Mouse (Mus musculus) kidney, adult 9 months (tissue): ENCODE measurements around the gene Cops7b.
"Not testable (repeated sequence)": the region's sequence is repeated elsewhere in the genome, so short reads cannot be mapped to it uniquely, and the experiment has no call there.

Source experiments
- DNase-seq: peaks from one replicate; pipeline ENCODE4 v3.0.0; 2022

Cops7b gene

DNA sequence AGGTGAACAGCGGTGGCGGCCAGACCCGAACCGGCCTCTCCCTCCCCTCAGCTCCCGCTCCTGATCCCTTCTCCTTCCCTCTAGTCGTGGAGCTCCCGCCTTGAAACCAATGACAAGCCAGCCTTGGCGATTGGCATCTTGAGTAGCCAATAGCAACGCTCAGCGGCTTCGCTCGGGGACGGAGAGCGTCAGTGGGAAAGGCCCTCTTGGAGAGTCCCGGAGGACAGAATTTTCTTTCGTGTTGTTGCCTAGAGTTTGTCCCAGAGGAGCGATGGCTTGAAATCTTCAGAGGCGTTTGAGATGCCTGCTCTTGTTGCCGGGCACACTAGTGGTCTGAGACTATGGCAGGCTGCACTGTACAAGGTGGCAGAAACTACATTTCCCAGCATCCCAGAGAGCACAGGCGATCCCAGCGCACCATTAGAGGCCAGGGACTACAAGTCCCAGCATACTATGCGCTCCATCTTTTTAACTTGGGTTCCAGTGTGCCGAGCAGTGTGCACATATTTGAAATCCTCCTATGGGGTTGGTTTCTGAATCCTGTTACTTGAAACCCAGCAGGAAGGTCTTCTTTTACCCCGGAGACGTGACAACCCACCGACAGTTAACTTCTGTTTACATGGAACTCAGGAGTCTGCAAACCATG lies at the start of gene Cops7b, which contains the start of gene Pde6d:
TSS of gene Cops7b (plus strand) at position 454 of the 646 bp plus-strand sequence.
TSS of gene Pde6d (minus strand) at position 179 of the 646 bp plus-strand sequence.
- peak; percentile 98 for DNase-seq

DNA sequence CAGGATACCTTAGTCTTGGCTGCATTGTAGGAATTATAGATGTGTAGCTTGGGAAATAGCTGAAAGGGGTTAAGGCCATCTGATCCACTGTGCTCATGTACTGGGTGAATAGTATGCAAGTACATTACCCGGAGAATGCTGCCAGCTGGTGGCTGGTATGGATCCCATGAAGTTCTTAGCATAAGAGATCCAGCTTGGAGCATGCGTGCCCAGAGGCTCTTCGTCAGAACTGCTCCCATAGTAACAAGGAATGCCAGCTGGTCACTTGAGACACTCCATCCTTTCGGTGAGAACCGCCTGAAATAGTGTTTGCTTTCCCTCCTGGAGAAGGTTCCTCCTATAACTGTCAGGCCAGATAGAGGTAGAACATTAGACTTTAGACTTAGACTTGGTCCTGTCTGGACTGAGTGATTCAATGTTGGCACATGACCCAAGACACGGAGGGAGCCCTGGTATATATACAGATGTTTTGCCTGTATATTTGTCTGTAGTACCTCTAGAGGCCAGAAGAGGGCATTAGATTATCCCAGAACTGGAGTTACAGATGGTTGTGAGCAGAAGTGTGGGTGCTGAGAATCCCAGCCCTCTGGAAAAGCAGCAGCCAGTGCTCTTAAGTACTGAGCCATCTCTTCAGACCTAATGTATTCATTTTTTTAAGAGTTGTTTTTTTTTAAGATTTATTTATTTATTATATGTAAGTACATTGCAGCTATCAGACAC lies 49.1 kb upstream of the Cops7b start:
- peak; percentile 19 for DNase-seq

DNA sequence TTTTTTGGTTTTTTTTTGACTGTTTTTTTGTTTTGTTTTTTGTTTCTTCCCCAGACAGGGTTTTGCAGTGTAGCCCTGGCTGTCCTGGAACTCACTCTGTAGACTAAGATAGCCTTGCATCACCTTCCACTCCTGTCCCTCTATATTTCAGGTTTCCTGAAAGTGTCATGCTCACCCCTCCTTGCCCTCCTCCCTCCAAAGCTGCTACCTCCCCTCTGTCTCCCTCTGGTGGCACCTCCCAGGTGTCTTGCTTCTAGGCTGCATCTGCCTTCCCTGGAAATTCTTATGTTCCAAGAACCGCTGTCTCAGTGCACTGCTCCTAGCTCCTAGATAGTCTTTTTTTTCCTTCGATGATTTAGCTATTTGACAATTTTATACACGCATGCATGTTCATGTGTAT lies 44.3 kb upstream of the Cops7b start:
- no peak for DNase-seq

DNA sequence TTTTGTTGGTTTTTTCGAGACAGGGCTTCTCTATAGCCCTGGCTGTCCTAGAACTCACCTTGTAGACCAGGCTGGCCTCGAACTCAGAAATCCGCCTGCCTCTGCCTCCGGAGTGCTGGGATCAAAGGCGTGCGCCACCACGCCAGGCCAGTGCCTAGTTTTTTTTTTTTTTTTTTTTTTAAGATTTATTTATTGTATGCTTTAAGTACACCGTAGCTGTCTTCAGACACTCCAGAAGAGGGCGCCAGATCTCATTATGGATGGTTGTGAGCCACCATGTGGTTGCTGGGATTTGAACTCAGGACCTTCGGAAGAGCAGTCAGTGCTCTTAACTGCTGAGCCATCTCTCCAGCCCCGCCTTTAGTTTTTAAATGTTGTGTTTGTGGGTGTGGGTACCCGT lies 43.1 kb upstream of the Cops7b start:
- DNase-seq: not testable (repeated sequence)

DNA sequence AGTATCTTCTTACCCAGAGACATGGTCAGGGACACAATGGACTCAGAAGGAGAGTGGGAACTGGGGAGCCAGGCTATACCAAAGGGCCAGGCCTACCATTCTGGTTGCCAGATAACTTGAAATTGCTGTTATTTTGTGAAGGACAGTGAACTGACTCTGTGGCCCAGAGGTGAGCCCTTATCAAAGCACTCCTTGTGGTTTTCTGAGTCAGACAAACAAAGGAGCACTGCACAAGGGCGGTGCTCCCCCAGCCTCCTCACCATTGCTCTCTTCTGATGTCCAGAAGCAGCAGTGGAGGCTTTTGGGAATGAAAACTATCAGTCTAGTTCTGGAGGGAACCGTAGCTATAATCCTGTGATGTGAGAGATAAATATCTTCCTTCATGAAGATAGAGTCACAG lies 40.1 kb upstream of the Cops7b start:
- no peak for DNase-seq

DNA sequence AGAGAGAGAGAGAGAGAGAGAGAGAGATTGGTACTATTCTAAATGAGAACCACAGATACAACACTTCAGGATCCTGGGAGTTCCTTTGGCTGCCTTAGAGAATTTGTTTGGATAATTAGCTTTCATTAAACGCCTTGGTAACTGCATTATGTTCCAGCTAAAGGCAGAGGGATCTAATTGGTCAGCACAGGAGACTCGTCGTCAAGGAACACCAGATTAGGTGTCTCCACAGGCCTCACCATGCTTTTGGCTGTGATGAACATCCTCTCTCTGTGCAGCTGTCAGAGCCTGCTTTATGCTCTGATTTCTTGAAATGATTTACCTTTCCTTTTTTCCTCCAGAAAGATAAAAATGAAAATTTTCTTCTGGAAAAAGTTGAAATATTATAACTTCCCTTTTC lies 35.9 kb upstream of the Cops7b start:
- no peak for DNase-seq

DNA sequence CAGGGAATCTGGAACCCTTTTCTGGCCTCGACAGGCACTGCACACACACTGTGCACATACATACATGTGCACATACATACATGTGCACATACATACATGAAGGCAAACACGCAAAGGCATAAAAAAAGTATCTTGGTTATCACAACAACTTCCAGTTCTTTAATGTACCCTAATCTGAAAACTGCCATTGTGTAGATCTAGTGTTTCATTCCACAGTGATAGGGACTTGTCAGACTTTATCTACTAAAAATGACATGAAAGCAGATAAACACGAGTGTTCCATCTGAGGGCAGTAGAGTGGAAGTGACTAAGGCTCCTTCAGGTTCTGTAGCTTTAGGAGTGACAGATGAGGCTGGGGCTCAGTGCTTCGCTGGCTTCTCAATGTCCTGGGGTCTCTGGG lies 31.4 kb upstream of the Cops7b start:
- DNase-seq: no peak

DNA sequence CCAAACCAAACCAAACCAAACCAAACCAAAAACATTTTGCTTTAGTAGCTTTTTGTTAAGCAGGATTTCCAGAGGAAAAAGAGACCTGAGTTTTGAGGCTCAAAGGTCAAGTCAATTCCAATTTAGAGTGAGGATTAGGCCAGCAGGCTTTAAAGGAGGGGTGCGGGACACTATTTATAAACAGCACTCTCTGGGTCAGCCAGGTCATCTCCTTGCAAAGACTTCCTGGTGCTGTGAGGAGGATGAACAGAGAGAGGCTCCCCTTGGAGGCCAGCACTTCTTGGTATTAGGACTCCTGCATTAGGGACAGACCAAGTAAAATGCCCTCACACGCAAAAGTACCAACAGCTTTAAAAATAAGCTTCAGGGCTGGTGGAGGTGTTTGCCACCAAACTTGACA lies 30.8 kb upstream of the Cops7b start:
- no peak for DNase-seq

DNA sequence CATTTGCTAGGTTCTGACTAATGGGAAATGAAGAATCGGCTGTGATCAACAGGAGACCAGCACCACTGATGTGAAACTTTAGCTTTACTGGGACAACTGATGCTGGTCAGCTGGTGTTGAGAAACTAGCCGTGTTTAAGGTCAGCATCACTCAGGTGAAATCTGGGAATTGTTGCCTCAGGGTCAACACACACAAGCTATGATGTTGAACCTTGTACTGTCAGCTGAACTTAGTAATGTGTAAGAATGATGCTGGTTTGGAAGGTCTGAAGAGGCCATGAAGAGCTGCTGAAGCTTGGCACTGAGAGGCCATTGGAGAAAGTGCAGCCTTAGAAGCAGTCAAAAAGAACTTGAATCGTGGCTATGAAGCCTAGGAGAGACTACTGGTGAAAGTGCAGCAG lies 27.0 kb upstream of the Cops7b start:
- no peak for DNase-seq

DNA sequence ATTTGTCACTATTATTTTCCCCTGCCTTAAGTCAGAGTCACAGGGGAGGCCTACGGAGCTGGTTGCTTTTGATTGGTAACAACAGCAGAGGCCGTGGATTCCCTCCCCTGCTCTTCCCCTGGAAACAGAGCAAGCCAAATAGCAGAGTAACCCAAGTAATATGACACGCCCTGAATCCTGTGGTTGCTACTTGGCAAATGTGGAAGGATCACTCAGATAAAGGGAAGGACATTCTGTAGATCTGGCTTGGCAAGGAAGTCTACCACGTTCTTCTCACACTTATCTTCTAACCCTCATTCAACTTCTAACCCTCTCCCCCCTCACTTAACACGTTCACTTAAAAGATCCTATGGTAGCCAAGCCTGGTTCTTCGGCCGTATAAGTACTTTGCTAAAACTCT lies 24.8 kb upstream of the Cops7b start:
- peak; percentile 29 for DNase-seq

DNA sequence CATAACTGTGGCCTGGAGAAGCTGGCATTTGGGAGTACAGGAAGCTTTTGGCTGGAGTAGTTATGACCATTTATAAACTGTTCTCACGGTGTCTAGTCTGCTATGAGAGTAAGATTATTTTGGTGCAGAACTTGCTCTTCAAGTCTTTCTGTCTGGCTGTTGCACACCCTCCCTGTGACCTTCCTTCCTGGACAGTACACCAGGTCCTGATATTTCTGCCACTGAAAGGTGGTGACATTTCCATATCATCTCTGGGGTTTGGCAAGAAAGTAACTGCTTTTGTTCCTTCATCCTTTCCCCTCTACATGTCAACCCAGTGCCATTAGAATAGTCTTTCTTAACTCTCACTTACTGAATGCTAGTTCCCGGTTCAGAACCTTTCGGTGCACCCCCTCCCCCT lies 23.5 kb upstream of the Cops7b start:
- DNase-seq: no peak

DNA sequence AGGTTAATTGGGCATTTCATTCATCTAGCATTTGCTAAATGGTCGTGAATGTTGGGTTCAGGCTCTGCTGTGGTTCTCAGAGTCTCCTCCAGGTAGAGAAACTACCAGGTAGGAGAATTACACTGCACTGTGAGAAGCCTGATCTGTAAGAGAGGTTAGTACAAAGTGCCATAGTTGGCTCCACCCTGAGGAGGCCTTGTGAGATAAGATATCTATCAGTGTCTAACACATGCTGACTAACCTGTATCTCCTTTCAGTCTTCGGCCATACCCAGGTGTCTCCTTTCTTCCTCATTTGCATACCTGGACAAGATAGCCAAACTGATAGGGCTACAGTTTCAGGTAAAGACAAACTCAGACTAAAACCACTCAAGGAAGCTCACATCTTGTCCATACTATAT lies 20.0 kb upstream of the Cops7b start:
- no peak for DNase-seq

DNA sequence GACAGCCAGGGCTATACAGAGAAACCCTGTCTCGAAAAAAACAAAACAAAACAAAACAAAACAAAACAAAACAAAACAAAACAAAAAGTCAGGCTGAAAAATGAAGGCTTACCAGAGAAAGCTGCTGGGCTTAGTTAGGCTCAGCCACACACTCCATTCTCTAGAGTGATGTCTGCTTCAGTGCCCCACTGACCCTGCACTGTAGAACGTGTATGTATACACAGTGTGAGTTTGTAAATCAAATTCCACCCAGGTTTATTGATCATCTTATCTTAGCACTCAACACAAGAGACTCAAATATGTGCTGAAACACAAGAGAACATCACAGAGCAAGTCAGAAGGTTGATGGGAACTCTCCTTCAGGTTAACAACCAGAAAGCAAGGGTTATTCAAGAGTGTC lies 14.3 kb upstream of the Cops7b start:
- DNase-seq: no peak

DNA sequence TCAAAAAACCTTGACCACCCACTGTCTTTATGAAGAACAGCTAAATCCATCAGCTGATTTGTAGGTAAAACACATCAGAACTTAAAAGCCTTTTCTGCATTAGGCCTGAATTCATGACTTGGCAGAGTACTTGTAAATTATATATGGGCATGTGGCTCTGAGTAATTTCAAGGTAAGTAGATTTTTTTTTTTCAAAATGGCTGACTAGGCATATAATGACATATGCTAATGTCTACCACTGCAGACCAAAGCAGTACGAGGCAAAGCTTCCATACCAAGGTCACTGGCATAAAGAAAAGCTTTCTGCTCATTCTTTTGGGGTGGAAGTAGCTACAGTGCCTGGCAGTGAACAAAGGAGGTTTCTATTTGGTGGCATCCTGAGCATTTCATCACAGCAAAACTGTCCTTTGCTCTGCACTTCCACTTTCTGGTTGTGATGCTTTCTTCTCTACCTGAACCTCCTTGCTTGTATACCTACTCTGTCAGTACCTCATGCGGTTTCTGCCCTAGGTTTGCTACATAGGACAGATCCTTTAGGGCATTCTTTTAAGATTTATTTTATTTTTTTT lies 13.3 kb upstream of the Cops7b start:
- DNase-seq: no peak

DNA sequence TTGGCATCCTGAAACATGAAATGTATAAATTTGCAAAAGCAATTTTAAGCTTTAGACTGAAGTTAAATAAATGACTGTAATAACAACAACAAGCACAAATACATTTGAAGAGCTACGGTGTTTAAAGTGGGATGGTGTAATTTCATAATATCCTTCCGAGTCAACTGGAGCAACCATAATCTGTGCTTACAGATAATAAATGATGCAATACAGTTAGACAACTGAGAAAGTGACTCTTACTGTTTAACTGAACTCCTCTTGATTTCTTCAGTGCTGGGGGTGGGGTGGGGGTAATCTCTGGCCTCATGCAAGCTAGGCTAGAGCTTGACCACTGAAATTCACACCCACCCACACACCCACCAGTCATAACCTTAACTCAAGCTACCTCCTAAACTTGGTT lies 11.3 kb upstream of the Cops7b start:
- DNase-seq: no peak

DNA sequence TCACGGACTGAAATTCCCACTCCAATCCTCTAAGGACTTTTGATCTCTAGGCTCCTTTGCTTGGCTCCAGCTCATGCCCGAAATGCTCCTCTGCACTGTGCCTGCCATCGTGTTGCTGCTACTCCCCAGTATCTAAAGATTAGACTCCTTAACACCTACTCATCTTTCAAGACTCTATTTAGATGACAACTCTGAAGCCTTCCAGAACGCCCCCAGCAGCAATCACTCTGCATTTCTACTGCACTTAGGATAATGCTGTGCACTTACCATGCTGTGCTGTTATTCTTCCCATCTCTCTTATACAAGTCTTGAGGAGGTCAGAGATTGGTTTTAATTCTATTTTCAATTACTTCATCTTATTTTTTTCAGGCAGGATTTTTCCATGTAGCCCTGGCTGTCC lies 10.8 kb upstream of the Cops7b start:
- DNase-seq: no peak

DNA sequence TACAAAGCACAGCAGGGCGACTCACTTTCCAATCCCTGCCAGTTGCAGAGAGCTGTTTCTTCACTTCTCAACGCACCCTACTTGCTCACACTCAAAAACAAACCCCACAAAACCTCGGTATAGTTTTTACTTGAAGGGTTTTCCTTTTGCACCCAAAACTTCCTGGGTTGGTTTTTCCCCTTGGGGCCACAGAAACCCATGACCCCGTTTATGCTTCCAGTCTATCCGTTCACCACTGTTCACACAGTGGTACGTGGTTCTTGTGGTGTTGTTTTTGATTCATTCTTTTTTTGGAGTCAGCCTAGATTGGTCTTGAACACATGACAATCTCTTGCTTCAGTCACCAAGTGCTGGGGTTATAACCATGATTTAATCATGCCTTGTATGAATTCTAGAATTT lies 2.3 kb upstream of the Cops7b start:
- no peak for DNase-seq

DNA sequence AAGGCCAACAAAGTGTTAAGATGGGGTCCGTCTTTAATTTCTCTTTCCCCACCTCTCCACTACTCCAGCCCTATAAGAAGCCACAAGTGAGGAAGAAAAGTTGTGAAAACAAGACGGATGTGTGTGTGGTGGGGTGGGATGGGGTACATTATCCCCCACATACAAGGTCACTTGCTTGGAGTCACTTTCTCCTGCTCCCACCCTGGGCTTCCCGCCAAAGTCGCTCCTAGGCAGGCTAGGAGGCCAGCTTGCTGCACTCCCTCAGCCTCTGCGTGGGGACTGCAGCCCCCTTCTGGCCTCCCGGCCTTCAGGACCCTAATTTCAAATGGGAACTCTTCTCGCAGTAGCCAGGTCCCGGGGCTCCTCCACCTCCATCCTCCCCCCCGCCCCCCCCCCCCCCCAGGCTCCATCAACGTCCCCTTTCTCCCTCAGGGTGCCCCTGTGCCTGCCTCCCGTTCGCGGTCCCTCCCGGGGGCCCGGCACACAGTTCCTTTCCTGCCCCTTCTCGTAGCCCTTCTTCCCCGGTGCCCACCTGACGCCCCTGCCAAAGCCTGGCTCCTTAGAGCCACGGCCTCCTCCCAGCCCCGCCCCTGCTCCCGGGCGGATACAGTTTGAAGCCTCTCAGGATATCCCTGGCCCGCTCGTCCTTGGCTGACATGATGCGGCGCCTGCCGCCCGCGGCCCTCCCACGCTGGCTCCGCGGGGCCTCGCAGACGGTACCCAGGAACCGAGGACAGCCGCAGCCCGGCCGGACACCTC lies 833 bp upstream of the Cops7b start:
- DNase-seq: peak; percentile 12

DNA sequence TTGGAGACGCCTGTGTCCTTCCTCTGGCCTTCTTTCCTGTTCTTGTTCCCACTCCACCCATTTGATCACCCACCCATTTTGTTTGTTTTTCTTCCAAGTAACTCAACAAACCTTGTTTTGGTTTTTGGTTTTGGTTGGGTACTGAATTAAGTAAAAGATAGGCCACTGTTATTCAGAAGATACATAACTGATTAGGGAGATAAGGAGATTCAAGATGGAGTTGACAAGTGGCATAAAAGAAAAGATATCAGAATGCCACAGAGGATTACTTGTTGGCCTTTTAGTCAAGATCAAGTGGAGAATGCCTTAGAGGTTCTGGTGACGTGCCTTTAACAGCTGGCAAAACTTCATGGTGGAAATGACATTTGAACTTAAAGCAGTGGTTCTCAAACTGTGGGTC lies 1.0 kb downstream of the Cops7b start:
- peak; percentile 10 for DNase-seq

DNA sequence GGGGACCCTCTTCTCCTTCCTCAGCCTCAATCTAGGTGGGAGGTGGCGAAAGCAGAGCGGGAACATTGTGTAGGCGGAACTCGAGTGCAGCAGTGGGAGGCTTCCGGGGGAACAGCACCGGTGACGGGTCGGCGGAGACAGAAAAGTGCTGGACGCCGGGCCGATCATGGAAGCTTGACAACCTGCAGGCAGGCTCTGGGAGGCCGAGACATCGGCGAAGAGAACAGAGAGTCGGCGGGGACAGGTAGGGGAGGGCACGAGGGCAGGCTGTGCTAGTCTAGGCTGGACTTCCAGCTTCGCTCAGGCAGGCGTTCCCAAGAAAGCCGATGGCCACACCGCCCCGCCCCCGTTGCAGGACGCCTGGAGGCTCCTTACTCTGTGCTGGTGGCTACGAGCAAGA lies 4.3 kb downstream of the Cops7b start:
- peak; percentile 72 for DNase-seq

DNA sequence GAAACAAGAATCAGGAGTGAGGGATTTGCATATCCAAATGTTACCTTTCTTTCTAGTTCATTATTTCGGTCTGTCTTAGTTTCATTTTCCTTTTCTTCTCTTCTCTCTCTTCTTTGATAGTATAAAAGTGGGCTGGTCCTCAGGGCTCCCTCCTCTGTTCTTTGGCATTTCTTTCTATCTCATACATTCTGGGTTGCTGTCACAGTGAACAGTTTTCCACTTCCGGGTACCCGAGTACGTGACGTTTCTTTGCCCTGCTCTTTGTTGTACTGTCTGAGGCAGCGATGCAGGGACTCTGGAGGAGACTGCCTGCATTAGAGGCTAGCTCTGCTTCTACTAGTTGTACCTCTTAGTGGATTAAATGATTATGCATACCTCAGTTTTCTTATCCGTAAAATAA lies 11.8 kb downstream of the Cops7b start:
- no peak for DNase-seq

DNA sequence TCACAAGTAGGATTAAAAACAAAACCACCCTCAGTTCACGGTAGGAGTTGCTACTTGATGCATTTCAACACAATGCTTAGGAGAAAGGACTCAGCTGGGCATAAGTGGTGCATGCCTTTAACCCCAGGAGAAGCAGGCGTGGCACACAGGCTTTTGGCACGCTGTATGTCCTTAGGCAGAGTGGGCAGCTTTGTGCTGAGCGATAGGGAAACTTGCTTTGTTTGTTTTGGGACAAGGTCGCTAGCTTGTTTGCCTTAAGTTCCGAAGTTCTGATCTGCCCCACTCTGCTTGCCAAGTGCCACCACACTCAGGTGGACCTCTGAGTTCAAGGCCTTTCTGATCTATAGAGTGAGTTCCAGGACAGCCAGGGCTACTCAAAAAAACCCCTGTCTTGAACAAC lies 12.6 kb downstream of the Cops7b start:
- no peak for DNase-seq

DNA sequence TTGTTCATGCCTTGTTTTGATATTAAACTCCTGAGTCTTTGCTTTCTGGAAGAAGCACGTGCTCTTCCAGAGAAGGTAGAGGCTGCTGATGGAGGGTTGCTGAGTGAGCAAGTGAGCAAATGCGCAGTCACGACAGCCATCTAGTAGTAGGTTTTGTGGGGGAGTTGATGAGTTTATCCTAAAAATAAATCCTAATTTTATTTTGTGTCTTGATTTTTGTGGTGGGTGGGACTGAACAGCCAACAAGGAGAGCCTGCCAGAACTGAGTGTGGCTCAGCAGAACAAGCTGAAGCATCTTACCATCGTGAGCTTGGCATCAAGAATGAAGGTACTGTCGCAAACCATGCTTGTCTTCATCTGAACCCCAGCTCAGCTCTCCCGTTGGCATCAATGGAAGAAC lies 13.8 kb downstream of the Cops7b start:
- DNase-seq: no peak

DNA sequence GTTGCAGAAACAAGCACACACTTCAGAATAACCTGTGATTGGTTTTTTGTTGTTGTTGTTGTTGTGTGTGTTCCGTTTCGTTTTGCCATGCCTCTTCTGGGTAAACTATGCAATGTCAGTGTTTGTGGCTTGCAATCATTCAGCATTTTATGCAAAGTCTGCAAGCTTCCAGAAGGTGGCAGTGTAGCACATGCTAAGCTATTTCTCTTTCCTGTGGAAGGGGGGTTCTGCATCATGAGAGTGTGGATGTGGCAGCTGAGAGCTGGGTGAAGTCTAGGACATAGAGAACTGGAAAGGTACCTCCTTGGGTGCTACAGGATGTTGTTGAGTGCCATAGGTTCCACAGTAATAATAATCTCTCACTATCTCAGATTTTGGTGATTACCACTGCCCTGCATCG lies 15.8 kb downstream of the Cops7b start:
- DNase-seq: no peak
